Mouse (Mus musculus) megakaryocyte, embryonic 14.5 days (primary cell): ENCODE results near the gene Slc38a11.

Experiments
- FLI1 ChIP-seq: IDR thresholded peaks from 2 replicates; pipeline ENCODE4 v1.6.1; 2012; ENCODE audit warnings: low read length, inconsistent platforms, mixed read lengths
- GATA1 ChIP-seq: IDR thresholded peaks from 3 replicates; pipeline ENCODE4 v1.6.1; 2012; ENCODE audit warnings: mixed read lengths, low read length, inconsistent platforms, borderline replicate concordance

DNA sequence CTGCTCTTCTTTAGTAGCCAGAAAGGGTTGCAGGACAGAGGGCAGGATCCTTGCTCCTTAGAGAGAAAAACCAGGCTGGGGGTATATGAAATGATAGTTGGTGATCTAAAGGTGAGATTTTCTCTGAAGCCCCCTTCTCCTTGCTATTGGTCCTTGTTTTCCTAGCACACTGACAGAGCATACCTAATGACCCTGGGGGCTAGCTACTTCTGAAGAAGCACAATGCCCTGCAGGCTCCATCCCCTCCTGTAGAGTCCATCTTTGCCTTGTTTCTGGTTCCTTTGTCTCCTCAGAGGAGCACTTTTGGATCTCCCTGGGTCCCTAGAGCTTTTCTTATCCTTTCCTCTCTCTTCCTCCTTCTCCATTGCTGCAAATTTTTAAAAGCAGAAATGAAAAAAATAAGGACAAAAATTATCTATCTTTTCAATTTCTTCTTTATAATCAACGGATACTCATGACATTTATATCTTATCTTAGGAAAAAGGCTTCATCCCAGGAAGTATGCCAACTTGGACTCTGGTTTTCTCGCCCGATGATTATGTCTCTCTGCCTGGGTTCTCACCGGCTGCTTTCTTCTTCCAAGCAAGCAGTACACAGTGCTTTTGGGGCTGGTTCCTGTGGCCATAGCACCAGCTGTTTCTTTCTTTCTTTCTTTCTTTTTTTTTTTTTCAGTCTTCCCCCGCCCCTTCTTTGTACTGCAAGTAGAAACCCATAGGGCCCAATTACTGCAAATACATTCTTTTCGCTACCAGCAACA lies 41.7 kb downstream of the Slc38a11 start:
- TF ChIP-seq GATA1 = no peak
- no peak for TF ChIP-seq FLI1
